Mouse (Mus musculus) heart, embryonic 12.5 days (tissue): Measurements from ENCODE around the gene Eif2d. TPM values are rescaled to one million over a fixed set of nuclear protein-coding genes. Genes with fewer than 3 reads are reported as not detected.

Experiments
- ATAC-seq: fragments of 200-750 bp; cut with Nextera tagmentation; 2 replicates; pipeline ENCODE4 v1.8.0; 2017; ENCODE audit warnings: moderate TSS enrichment, moderate library complexity; ENCODE audit not compliant: insufficient number of reproducible peaks, low FRiP score
- H3K27ac ChIP-seq: fragments of 300-500 bp; sonication (generic); 2 replicates; pipeline ENCODE4 v1.5.1; 2016; ENCODE audit warnings: mild to moderate bottlenecking, moderate library complexity; ENCODE audit not compliant: poor library complexity, severe bottlenecking
- H3K27me3 ChIP-seq: fragments of 300-500 bp; sonication (generic); replicated peaks from 2 replicates; pipeline ENCODE4 v1.6.1; 2016; ENCODE audit warnings: mild to moderate bottlenecking, moderate library complexity
- H3K36me3 ChIP-seq: fragments of 300-500 bp; sonication (generic); 2 replicates; pipeline ENCODE4 v1.6.1; 2016; ENCODE audit warnings: mild to moderate bottlenecking, moderate library complexity
- H3K4me1 ChIP-seq: fragments of 300-500 bp; sonication (generic); replicated peaks from 2 replicates; pipeline ENCODE4 v1.6.1; 2016; ENCODE audit warnings: mild to moderate bottlenecking
- H3K4me2 ChIP-seq: fragments of 300-500 bp; sonication (generic); 2 replicates; pipeline ENCODE4 v1.6.1; 2016; ENCODE audit warnings: mild to moderate bottlenecking, moderate library complexity
- H3K4me3 ChIP-seq: fragments of 300-500 bp; sonication (generic); 2 replicates; pipeline ENCODE4 v1.5.1; 2016; ENCODE audit warnings: mild to moderate bottlenecking
- H3K9ac ChIP-seq: fragments of 300-500 bp; sonication (generic); 2 replicates; pipeline ENCODE4 v1.6.1; 2016; ENCODE audit warnings: mild to moderate bottlenecking, moderate library complexity
- H3K9me3 ChIP-seq: fragments of 300-500 bp; sonication (generic); replicated peaks from 2 replicates; pipeline ENCODE4 v1.6.1; 2016; ENCODE audit warnings: mild to moderate bottlenecking, moderate library complexity
- WGBS: fragments of 180-500 bp; shearing (Covaris S2); methylation state at CpG from one replicate; pipeline ENCODE4 v1.1.7; 2016; 5-methylcytosine and 5-hydroxymethylcytosine counted together
- polyA plus RNA-seq: library from polyadenylated mRNA; unstranded; fragments of >200 nt; fragmentation: Nextera tagmentation; extraction: Ambion mirVana; gene quantifications from 2 replicates; pipeline ENCODE4 v1.2.1, GENCODE M21; 2016

Gene Eif2d
- polyA plus RNA-seq, 1 experiment from 2014 or later: 45.8 TPM

DNA sequence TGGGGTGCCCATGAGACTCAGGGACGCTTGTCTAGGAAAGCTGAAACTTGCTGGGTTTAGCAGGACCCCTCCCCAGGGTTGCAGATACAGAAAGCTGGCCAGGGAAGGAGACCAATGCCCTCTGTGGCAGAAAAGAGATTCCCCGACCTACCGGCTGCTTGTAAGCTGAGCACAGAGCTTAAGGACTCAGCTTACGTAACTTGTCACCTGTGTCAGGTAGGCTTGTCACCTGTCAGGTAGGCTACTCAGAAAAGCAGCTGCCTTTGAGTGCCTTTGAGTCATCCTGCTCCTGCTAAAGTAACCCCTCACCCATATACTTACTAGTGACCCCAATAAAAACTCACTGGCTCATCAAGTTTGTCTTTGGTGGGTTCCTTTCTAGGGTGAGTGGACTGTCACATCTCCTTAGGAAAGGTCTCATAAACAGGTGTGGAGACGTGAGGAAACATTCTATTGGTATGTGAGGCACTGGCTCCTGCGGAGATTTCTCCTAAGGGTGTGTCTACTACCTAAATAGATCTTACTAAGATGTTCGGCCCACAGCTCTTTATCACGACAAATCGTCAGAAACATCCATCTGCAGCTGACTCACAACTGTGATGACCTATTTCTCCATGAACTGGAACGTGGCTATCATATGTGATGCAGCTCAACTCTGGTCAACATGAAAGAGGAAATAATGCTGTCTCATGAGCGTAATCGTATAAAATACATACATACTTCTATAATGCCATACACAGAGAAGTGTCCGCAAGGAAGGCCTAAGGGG, 69.0 kb downstream of the Eif2d start:
- 75% methylated on average over 13 of the region's 13 CpGs for WGBS
- Histone ChIP-seq H3K27ac (no peak overlapping the region), H3K4me2 (no peak overlapping the region), H3K9ac (no peak overlapping the region), H3K9me3 (no peaks in the 10 kb centered on the region), H3K36me3 (peaks cover 11% of the 10 kb centered on the region; the same call in 1 of the 2 replicates), H3K4me1 (no peaks in the 10 kb centered on the region), H3K27me3 (no peaks in the 10 kb centered on the region), H3K4me3 (no peak overlapping the region)
- ATAC-seq: no peak

GRCm38 (mm10) chr1:131223345-131223744, 70.4 kb downstream of the Eif2d start:
- H3K4me3 ChIP-seq: no peak overlapping the region
- no peak for ATAC-seq
- H3K36me3 ChIP-seq: 0 out of 2 replicates have a peak, but pooled peaks cover 4% of the 10 kb centered on the region
- no peak overlapping the region for H3K4me2 ChIP-seq
- peaks cover 11% of the 10 kb centered on the region for H3K4me1 ChIP-seq
- no peak overlapping the region for H3K27ac ChIP-seq
- no peaks in the 10 kb centered on the region for H3K9me3 ChIP-seq
- no peaks in the 10 kb centered on the region for H3K27me3 ChIP-seq
- WGBS: 85% methylated on average over 2 of the region's 2 CpGs
- no peak overlapping the region for H3K9ac ChIP-seq

- 72% methylated on average over 12 of the region's 12 CpGs for WGBS
- H3K4me1 ChIP-seq: peaks cover 25% of the 10 kb centered on the region
- H3K36me3 ChIP-seq: 0 out of 2 replicates have a peak, but pooled peaks cover 4% of the 10 kb centered on the region
- no peak overlapping the region for H3K4me3 ChIP-seq
- H3K27me3 ChIP-seq: no peaks in the 10 kb centered on the region
- no peak overlapping the region for H3K27ac ChIP-seq
- no peak overlapping the region for H3K4me2 ChIP-seq
- no peaks in the 10 kb centered on the region for H3K9me3 ChIP-seq
- no peak for ATAC-seq
- H3K9ac ChIP-seq: no peak overlapping the region
Measured at GRCm38 (mm10) chr1:131224848-131225471, 72.0 kb downstream of the Eif2d start.

DNA sequence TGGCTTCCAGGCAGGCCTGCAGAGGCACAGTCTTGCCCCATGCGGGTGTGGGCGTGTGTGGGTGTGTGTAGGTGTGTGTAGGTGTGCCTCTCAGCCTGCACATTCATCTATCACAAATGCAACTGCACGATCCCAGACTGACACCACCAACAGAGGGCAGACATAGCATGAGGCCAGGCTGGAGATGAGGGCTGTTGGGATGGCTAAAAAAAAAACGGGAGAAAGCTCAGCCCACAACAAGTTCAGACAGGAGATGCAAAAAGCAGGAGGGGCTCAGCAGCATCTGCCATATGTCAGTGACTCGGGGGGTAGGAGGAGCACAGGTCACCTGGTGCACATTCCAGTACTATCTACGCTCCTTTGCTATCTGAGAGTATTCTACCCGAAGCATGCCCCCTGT, 75.2 kb downstream of the Eif2d start:
- no peaks in the 10 kb centered on the region for H3K27me3 ChIP-seq
- peak overlapping the region; percentile 77 for H3K27ac ChIP-seq
- H3K4me1 ChIP-seq: peaks cover 50% of the 10 kb centered on the region
- peak overlapping the region; percentile 13; the same call in 1 of the 2 replicates for H3K4me3 ChIP-seq
- no peaks in the 10 kb centered on the region for H3K9me3 ChIP-seq
- H3K9ac ChIP-seq: peak overlapping the region; percentile 11; the same call in 1 of the 2 replicates
- WGBS: 29% methylated on average over 7 of the region's 7 CpGs
- peak; percentile 62; the same call in 1 of the 2 replicates for ATAC-seq
- peak overlapping the region; percentile 57 for H3K4me2 ChIP-seq
- H3K36me3 ChIP-seq: 0 out of 2 replicates have a peak, but pooled peaks cover 4% of the 10 kb centered on the region

GRCm38 (mm10) chr1:131228659-131229058, 75.7 kb downstream of the Eif2d start:
- Histone ChIP-seq H3K27me3 (no peaks in the 10 kb centered on the region), H3K36me3 (0 out of 2 replicates have a peak, but pooled peaks cover 4% of the 10 kb centered on the region), H3K4me2 (peak overlapping the region; percentile 57), H3K27ac (peak overlapping the region; percentile 77), H3K9ac (peak overlapping the region; percentile 11; the same call in 1 of the 2 replicates), H3K4me1 (peaks cover 54% of the 10 kb centered on the region), H3K9me3 (no peaks in the 10 kb centered on the region), H3K4me3 (peak overlapping the region; percentile 13; the same call in 1 of the 2 replicates)
- no peak for ATAC-seq
- 40% methylated on average over 5 of the region's 5 CpGs for WGBS

DNA sequence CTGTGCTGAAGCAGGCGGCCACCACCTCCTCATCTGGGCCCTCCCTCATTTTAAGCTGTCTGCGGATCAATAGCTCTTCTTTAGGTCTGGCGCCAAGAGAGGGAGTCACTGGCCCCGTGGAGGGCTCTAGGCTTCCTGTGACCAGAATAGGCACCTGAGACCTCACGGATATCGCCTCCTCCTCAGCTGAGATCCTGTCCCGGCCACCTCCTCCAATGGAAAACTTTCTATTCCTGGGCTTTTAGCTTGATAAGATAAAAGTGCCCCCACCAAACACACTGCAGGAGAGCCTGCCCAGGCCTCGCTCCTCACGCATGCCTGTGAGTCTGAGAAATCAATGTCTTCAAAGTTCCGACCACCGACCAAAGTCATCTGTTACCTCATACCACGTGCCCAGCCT, 80.5 kb downstream of the Eif2d start:
- Histone ChIP-seq H3K9ac (peak overlapping the region; percentile 70), H3K4me3 (peak overlapping the region; percentile 42), H3K27ac (peak overlapping the region; percentile 89), H3K9me3 (no peaks in the 10 kb centered on the region), H3K4me2 (peak overlapping the region; percentile 68), H3K36me3 (no peaks in the 10 kb centered on the region), H3K27me3 (no peaks in the 10 kb centered on the region), H3K4me1 (peaks cover 72% of the 10 kb centered on the region)
- 9% methylated on average over 12 of the region's 12 CpGs for WGBS
- ATAC-seq: peak; percentile 56

DNA sequence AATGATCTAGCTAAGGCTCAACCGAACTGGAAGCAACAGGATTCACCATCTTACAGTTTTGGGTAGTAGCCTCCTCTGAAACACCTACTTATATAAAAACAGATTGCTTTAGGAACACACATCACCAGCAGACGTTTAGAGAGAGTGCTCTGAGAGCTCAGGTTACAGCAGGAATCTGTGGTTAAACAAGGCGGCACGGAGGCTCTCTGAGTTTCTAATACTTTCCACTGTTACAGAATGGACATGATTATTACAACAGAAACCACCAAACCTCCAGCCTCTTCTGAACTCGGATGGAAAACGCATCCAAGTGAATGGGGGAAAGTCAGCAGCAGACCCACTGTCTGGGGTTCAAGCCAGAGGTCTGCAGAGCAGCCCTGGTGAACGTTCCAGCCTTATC, 83.1 kb downstream of the Eif2d start:
- peaks cover 69% of the 10 kb centered on the region for H3K4me1 ChIP-seq
- H3K27ac ChIP-seq: no peak overlapping the region

More for the DNA sequence above, 83.1 kb downstream of the Eif2d start:
- Histone ChIP-seq H3K9ac (no peak overlapping the region), H3K4me3 (no peak overlapping the region), H3K4me2 (no peak overlapping the region), H3K27me3 (no peaks in the 10 kb centered on the region), H3K36me3 (no peaks in the 10 kb centered on the region), H3K9me3 (no peaks in the 10 kb centered on the region)
- no peak for ATAC-seq
- 41% methylated on average over 7 of the region's 7 CpGs for WGBS

Other genes with a start within 250 kb of the Eif2d start
- gene Il20, start 241.7 kb upstream of the Eif2d start, polyA plus RNA-seq: not detected in 2 replicates
- gene Il19, start 213.1 kb upstream of the Eif2d start, polyA plus RNA-seq: not detected in 2 replicates
- gene Il10, start 133.3 kb upstream of the Eif2d start, polyA plus RNA-seq: not detected in 2 replicates
- 89.1 and 93.0 TPM in 2 replicates for gene Mapkapk2, start 55.4 kb upstream of the Eif2d start, polyA plus RNA-seq
- 6.5 and 8.8 TPM in 2 replicates for gene Dyrk3, start 14.8 kb upstream of the Eif2d start, polyA plus RNA-seq
- gene Rassf5, start 92.1 kb downstream of the Eif2d start, polyA plus RNA-seq: 27.0 and 27.2 TPM in 2 replicates
- gene Ikbke, start 126.4 kb downstream of the Eif2d start, polyA plus RNA-seq: 2.8 and 3.4 TPM in 2 replicates